In genomic region chr12:40016068-40016467, GRCm38 (mm10) we compare ENCODE assay signal across 11 mouse cellular contexts. TPM values are rescaled to one million over a fixed set of nuclear protein-coding genes. Genes with fewer than 3 reads are reported as not detected.
DNase-seq lines count a peak whose midpoint lies in the region; ATAC-seq and TF ChIP-seq lines count a peak whose summit lies in the region.
"Had no signal": no experiment of that assay in that cellular context is flagged by ENCODE, and none has a peak within 500 bp of the region (broad histone marks: within the 10 kb centered on the region; RNA-seq: fewer than 3 reads in every experiment).

No protein-coding gene starts in this region.

- H3K36me3 ChIP-seq in kidney, embryonic 15.5 days = no peaks in the 10 kb centered on the region
- H3K36me3 ChIP-seq in megakaryocyte, embryonic 14.5 days (replicated peaks; ENCODE audit: low read length) = no peaks in the 10 kb centered on the region
- H3K36me3 ChIP-seq in limb, embryonic 15.5 days = no peaks in the 10 kb centered on the region
- H3K36me3 ChIP-seq in small intestine, adult 2 months (ENCODE audit: control insufficient read depth, insufficient read depth, low read length) = no peaks in the 10 kb centered on the region

- no peak overlapping the region for H3K27ac ChIP-seq in kidney, embryonic 15.5 days
- H3K27ac ChIP-seq in limb, embryonic 15.5 days = peak overlapping the region; percentile 76; the same call in 1 of the 2 replicates
- H3K27ac ChIP-seq in small intestine, adult 2 months (ENCODE audit: insufficient read depth, low read depth, low read length) = peak overlapping the region; percentile 73
- H3K27ac ChIP-seq: macrophage had no signal

- H3K4me3 ChIP-seq in kidney, embryonic 15.5 days (replicated peaks) = no peak overlapping the region
- H3K4me3 ChIP-seq in megakaryocyte, embryonic 14.5 days (replicated peaks) = peak overlapping the region; percentile 91
- H3K4me3 ChIP-seq in limb, embryonic 15.5 days = no peak overlapping the region
- no peak overlapping the region for H3K4me3 ChIP-seq in small intestine, adult 2 months (ENCODE audit: low read depth, low read length)

- WGBS in kidney, embryonic 15.5 days = 60% methylated on average over 9 of the region's 9 CpGs
- WGBS in limb, embryonic 15.5 days = 57% methylated on average over 9 of the region's 9 CpGs
- WGBS in small intestine, adult 2 months = 44% methylated on average over 9 of the region's 9 CpGs

- ATAC-seq in kidney, embryonic 15.5 days (replicated peaks; ENCODE audit: low FRiP score) = 0 out of 2 replicates have a peak, but pooled peaks have one; percentile 19
- no peak for ATAC-seq in megakaryocyte, adult 5-6 weeks (ENCODE audit: poor library complexity, severe bottlenecking)
- no peak for ATAC-seq in limb, embryonic 15.5 days (ENCODE audit: insufficient number of reproducible peaks, low FRiP score, low TSS enrichment, low read depth)
- ATAC-seq: Patski had no signal

- H3K27me3 ChIP-seq in kidney, embryonic 15.5 days = no peaks in the 10 kb centered on the region
- H3K27me3 ChIP-seq in megakaryocyte, embryonic 14.5 days (replicated peaks) = no peaks in the 10 kb centered on the region
- no peaks in the 10 kb centered on the region for H3K27me3 ChIP-seq in limb, embryonic 15.5 days
- no peaks in the 10 kb centered on the region for H3K27me3 ChIP-seq in small intestine, adult 2 months (ENCODE audit: control insufficient read depth, insufficient read depth, low read length)
- H3K27me3 ChIP-seq: CH12.LX, Patski had no signal

- no peak for TF ChIP-seq POLR2A in small intestine, adult 2 months (IDR thresholded peaks at IDR 0.05; ENCODE audit: low read depth, low read length)

- peaks cover 10% of the 10 kb centered on the region for H3K4me1 ChIP-seq in kidney, embryonic 15.5 days
- H3K4me1 ChIP-seq in megakaryocyte, embryonic 14.5 days = peaks cover 71% of the 10 kb centered on the region
- H3K4me1 ChIP-seq in limb, embryonic 15.5 days = peaks cover 13% of the 10 kb centered on the region; the same call in 1 of the 2 replicates
- peaks cover 11% of the 10 kb centered on the region; the same call in 1 of the 2 replicates for H3K4me1 ChIP-seq in small intestine, adult 2 months (ENCODE audit: control insufficient read depth, insufficient read depth, insufficient read length, low read length)

- no peak overlapping the region for H3K9ac ChIP-seq in kidney, embryonic 15.5 days
- H3K9ac ChIP-seq in limb, embryonic 15.5 days = no peak overlapping the region

- no peak for DNase-seq in kidney, adult 18-20 months
- DNase-seq in spleen, postnatal 14 days (ENCODE audit: low spot score in 2 of 2) = no peak
- DNase-seq: cerebellum, postnatal 10 days had no signal

- no peaks in the 10 kb centered on the region for H3K9me3 ChIP-seq in kidney, embryonic 15.5 days (replicated peaks)
- no peaks in the 10 kb centered on the region for H3K9me3 ChIP-seq in megakaryocyte, embryonic 14.5 days
- no peaks in the 10 kb centered on the region for H3K9me3 ChIP-seq in limb, embryonic 15.5 days

- no peak for TF ChIP-seq CTCF in small intestine, adult 2 months (IDR thresholded peaks at IDR 0.05; ENCODE audit: extremely low read depth, insufficient read length, insufficient replicate concordance, low read depth, low read length)

- H3K4me2 ChIP-seq in kidney, embryonic 15.5 days = no peak overlapping the region
- no peak overlapping the region for H3K4me2 ChIP-seq in limb, embryonic 15.5 days

RNA-seq across cellular contexts. Expression of gene Arl4a, which starts 21.8 kb away (rescaled TPM):
- 44.8 and 48.4 TPM in 2 replicates for polyA plus RNA-seq in kidney, embryonic 15.5 days (2015; fragmentation: Nextera tagmentation; extraction: Ambion mirVana)
- polyA plus RNA-seq in megakaryocyte, embryonic 14.5 days (2012; ENCODE audit: insufficient read depth, low replicate concordance) = 22.3 and 34.7 TPM in 2 replicates
- 11.3 and 16.7 TPM in 2 replicates for total RNA-seq in megakaryocyte, adult 5-6 weeks (2015)
- 9.3 and 9.9 TPM in 2 replicates for total RNA-seq in megakaryocyte, adult 5-6 weeks (2017)
- polyA plus RNA-seq in limb, embryonic 15.5 days (2015; fragmentation: Nextera tagmentation; extraction: Ambion mirVana) = 77.8 and 80.4 TPM in 2 replicates
- polyA plus RNA-seq in small intestine, adult 2 months (2012; rRNA removed) = 1.4 and 4.3 TPM in 2 replicates
